Mouse (Mus musculus) T-helper 17 cell (primary cell): Measurements from ENCODE around the gene Arhgap24.

ENCODE experiments used
- in situ Hi-C, 2 experiments: fragments of 300-600 bp; cut with MboI, MseI; formaldehyde crosslinking; loops; 1 replicate in 1 of 2; 2 replicates in 1 of 2; pipeline ENCODE4 v1.15.1; 2025; ENCODE audit warnings: high pct_unique_total_duplicates in 2 of 2

The Arhgap24 gene

GRCm38 (mm10) chr5:102788437-102788836, 307.2 kb downstream of the Arhgap24 start:
- in situ Hi-C loops: no loop called here

- in situ Hi-C loops: no loop called here
Observed at GRCm38 (mm10) chr5:102791273-102791672, 310.1 kb downstream of the Arhgap24 start.

DNA sequence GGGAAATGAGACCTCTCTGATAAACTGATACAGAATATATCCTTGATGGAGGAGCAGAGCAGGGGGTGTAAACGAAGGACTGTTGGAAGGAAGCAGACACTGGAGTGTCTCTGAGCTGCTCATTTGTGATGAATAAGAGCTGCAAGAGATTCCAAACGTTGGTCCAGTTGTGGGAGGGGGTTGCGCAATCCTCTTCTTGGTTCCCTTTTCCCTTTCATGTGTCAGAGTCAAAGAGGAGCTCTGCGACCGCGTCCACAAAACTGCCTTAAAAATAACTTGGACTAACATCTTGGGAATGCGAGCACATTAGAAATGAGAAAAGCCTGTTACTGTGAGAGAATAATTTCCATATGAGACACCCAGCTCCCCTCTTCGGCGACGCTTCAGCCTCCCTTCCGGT, 312.3 kb downstream of the Arhgap24 start:
- in situ Hi-C loops: no loop called here

GRCm38 (mm10) chr5:102801469-102801868, 320.3 kb downstream of the Arhgap24 start:
- in situ Hi-C loops: no loop called here

GRCm38 (mm10) chr5:102802833-102803232, 321.6 kb downstream of the Arhgap24 start:
- in situ Hi-C loops: no loop called here

GRCm38 (mm10) chr5:102803675-102804074, 322.5 kb downstream of the Arhgap24 start:
- in situ Hi-C loops: no loop called here

DNA sequence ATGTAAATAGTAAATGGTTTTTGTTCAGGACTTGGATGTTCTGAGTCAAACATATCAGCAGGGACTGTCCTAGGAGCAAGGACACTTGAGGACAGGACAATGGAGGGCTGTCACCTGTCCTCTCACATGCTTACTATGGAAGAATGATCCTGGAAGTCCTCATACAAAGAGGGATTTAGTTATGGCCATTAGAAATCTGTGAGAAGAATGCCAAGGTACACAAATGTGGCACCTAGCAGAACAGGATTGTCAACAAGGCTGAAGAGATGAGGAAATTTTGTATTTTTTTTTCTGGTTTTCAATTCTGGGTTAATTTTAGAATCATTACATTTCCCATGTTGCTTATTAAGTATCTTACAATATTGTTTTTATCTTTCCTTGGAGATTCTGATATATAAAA, 326.3 kb downstream of the Arhgap24 start:
- in situ Hi-C loops: no loop called here

DNA sequence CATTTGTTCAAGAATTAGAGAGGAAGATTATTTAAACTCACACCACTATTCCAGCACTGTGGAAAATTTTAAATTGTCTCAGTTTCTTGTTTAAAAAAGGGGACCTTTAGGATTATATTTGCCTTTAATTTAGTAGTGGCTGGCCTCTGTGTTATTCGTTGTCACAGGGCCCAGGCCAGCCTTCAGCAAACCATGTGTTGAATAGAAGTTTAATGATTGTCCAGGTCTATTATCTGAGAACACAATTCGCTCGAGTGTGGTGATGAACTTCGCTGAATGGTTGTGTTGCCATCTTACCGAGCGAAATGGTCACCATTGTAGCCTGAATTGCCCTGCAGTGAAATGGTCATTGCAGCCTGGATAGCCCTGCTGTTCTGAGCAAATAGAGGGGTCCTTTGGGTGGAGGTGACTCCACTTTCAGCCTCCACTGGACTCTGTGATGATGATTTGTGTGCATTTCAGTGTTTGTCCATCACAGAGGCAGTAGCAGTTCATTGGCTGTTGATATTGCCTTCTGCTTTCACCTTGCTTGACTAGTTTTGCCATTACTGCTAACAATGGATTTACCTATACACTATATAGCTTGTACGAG, 329.3 kb downstream of the Arhgap24 start:
- in situ Hi-C loops: loop anchor here in 1 of 2 experiments (10.0 kb wide), 1 partner anchor 814 kb away; the partner anchor contains the start of gene Slc10a6

- in situ Hi-C loops: loop anchor here in 1 of 2 experiments (10.0 kb wide), 1 partner anchor 812 kb away; the partner anchor contains the start of gene Slc10a6
Observed at GRCm38 (mm10) chr5:102813271-102813670, 332.1 kb downstream of the Arhgap24 start.

DNA sequence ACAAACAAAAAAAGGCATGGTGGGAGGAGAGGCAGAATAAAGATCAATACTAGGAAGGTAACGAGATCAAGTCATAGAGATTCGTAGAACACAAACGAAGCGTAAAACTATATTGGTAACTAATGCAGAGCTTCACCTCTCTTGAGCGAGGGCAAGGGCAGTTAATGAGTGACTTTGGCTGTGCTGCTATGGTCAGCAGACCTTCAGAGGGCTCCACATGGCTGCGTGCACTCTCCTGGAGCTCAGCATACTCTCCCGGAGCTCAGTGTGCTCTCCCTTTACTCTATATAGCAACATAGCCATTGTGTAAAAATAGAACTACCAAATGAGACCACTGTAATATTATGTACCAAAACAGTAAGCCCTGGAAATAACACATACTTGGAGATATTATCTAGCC, 336.4 kb downstream of the Arhgap24 start:
- in situ Hi-C loops: loop anchor here in 1 of 2 experiments (10.0 kb wide), 1 partner anchor 807 kb away; the partner anchor contains the start of gene Slc10a6

DNA sequence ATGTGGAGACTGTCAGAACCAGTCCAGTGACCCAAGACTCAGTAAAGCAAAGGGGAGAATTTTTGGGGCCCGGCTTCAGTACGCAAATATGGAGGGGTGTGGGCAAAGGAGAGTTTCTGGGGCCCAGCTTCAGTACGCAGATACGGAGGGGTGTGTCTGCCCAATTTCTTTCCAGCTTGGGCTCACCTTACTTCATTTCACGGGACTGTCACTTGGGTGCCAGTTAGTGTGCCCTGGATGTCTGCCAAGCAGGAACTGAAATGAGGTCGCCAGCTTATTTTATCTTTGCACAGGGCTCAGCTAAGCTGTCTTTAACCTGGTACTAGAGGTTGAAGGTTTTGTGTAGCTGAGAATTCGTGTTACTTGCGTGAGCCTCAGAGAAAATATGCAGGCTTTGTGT, 344.3 kb downstream of the Arhgap24 start:
- in situ Hi-C loops: no loop called here

GRCm38 (mm10) chr5:102839071-102839470, 357.9 kb downstream of the Arhgap24 start:
- in situ Hi-C loops: loop anchor here in 1 of 2 experiments (10.0 kb wide), 1 partner anchor 1634 kb away; no protein-coding TSS in a partner anchor

DNA sequence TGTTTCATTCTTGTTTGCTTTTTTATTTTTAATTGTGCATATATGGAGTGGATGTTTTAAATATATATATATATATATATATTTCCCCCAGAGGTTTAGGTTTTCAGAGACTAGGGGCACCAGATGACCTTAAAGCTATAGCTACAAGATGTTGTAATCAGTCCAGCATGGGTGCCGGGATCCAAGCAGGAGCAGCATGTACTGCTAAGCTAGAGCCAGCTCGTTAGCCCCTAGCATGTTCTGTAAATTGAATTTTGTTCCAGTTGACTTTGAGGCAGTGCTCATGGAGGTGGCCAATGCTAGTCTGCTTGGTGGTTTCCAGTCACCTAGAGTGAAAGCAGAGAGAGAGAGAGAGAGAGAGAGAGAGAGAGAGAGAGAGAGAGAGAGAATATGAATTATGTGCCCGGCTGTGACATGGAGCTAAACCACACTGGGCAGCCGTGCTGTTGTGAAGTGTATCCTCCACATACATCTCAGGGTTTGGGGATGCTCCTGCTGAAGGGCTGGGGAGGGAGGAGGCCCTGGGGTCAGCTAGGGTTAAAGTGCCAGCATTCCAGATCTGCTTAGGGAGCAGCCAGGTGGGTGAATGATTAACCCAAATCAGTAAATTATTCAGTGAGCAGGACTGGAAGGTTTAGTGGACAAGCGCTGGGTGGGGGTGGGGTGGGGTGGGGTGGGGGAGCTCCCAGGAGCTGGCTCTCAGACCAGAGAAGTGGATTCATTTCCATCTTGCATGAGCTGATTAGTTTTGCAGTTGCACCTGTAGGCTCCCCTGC, 362.9 kb downstream of the Arhgap24 start:
- in situ Hi-C loops: no loop called here

DNA sequence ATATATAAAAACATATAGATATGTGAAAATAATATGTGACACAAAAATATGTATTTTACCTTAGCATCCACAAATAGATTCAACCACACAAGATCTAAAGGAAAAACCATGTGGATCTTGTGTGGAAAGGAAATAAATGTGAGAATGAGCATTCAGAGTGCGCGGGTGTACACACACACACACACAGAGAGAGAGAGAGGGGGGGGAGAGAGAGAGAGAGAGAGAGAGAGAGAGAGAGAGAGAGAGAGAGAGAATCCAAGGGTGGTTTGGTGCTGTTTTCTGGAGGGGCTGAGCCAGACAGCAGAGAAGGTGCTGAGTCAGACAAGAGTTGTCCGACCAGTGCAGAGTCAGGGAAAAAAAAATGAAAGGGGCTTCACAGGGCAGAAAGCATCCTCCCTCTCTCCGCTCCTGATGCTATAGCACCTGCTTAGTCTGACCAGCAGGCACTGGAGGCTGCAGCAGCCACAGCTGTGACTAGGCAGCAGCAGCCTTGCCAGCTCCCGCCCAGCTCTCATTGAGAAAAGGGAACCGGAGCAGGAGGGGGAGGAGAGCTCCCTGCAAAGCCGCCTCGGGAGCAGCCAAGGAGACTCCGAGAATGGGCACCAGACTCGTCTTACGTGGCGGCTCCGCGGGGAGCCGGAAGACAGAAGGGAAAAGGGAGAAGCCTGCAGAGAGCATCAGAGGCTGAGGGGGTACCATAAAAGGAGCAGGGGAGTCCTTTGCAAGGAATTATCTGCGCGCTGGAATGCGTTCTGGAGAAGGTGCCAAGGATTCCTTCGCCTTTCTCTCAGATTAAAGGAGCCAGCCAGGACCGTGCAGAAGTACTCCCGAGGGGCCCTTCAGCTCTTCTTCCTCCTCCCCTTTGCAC, 363.8 kb downstream of the Arhgap24 start:
- in situ Hi-C loops: no loop called here

GRCm38 (mm10) chr5:102845800-102846199, 364.6 kb downstream of the Arhgap24 start:
- in situ Hi-C loops: no loop called here

- in situ Hi-C loops: no loop called here
Observed at GRCm38 (mm10) chr5:102847859-102848258, 366.7 kb downstream of the Arhgap24 start.

DNA sequence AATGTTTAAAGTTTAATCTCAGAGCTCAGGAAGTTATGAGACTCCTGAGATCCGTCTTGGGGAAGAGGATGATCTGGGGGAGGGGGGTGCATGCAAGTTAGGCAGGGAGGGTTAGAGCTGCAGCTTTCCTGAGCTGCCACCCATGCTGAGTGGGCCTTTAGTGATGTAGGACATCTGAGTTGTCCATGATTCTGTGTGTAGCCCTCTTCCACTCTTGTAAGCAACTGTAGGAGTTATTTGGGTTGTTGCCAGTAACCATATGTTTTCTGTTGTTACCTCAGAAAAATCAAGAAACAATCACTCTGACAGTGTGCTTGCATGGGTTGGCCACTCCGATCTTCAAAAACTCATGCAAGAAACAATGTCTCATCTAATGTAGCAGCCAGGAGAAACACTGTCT, 370.6 kb downstream of the Arhgap24 start:
- in situ Hi-C loops: loop anchor here in 1 of 2 experiments (10.0 kb wide), 1 partner anchor 647 kb away; no protein-coding TSS in a partner anchor

DNA sequence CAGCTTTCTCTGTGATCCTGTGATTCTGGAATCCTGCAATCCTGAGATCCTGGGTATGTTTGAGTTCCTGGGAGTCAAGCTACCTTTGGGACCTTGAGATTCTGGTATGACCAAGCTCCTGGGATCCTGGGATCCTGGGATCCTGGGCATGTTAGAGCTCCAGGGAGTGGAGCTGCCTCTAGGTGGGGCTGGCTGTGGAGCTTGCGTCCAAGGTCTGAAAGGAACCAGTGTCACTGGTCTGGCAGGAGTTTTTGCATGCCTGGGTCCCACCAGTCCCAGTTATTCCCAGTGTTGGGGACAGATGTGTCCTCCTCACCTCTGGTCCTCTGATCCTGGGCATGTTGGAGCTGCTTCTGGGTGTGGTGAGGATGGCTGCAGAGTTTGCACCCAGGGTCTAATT, 372.6 kb downstream of the Arhgap24 start:
- in situ Hi-C loops: loop anchor here in 1 of 2 experiments (10.0 kb wide), 1 partner anchor 649 kb away; no protein-coding TSS in a partner anchor

- in situ Hi-C loops: loop anchor here in 1 of 2 experiments (10.0 kb wide), 1 partner anchor 651 kb away; no protein-coding TSS in a partner anchor
Observed at GRCm38 (mm10) chr5:102855805-102856204, 374.6 kb downstream of the Arhgap24 start.

DNA sequence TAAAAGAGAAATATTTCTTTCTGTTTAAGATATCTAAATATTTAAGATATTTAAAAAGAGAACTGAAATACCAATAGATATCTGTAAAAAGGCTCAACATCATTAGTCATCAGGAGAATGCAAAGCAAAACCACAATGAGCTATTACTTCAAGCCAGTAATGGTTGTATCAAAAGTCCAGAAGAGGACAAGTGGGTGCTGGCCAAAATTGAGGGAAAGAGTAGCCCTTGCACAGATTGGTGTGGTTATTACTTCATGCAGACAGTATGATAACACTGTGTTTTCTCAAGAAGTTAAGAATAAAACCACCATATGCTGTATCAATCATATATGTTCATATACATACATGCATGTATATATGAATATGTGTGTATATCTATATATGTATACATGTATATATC, 376.9 kb downstream of the Arhgap24 start:
- in situ Hi-C loops: loop anchor here in 1 of 2 experiments (10.0 kb wide), 1 partner anchor 653 kb away; no protein-coding TSS in a partner anchor

DNA sequence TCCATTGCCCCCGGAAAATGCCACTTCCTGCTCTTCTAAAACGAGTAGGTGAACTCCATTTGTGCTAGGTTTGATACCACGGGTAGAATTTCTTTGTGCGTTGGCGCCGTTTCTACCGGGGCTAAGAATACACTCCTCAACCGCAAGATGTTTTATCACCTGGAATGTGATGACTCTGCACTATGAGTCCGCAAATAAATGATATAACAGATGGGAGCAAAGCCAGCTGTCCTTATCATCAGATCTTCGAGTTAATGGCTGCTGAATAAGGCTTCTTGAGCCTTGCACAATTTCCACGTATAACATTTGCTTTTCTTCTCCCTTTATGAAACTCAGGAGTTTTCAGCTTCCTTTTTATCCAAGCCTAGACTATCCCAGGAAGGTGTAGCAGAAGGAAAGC, 378.6 kb downstream of the Arhgap24 start:
- in situ Hi-C loops: loop anchor here in 1 of 2 experiments (10.0 kb wide), 1 partner anchor 655 kb away; no protein-coding TSS in a partner anchor
